Mouse (Mus musculus): ENCODE results near the gene Pik3ip1. TPM values are rescaled to one million over a fixed set of nuclear protein-coding genes. Genes with fewer than 3 reads are reported as not detected.

The Pik3ip1 gene
- polyA plus RNA-seq (2015; fragmentation: Nextera tagmentation; extraction: Ambion mirVana) = 24.2 and 25.1 TPM in 2 replicates

GRCm38 (mm10) chr11:3329891-3330451 lies at the start of gene Pik3ip1:
Gene Pik3ip1, plus strand, starts transcription at chr11:3330401.
- peak within 1 kb of the TSS; percentile 67 for H3K27ac ChIP-seq
- peak within 1 kb of the TSS; percentile 99 for H3K4me2 ChIP-seq (replicated peaks)
- peaks cover 27% of the 10 kb centered on the region for H3K4me1 ChIP-seq (replicated peaks)
- 0 out of 2 replicates have a peak, but pooled peaks cover 10% of the 10 kb centered on the region for H3K36me3 ChIP-seq
- H3K9ac ChIP-seq (replicated peaks) = peak within 1 kb of the TSS; percentile 75
- H3K27me3 ChIP-seq = 0 out of 2 replicates have a peak, but pooled peaks cover 5% of the 10 kb centered on the region
- no peak for ATAC-seq
- H3K9me3 ChIP-seq = no peaks in the 10 kb centered on the region
- peak within 1 kb of the TSS; percentile 61 for H3K4me3 ChIP-seq (replicated peaks)

- Histone ChIP-seq H3K27me3 (no peaks in the 10 kb centered on the region), H3K4me1 (replicated peaks) (peaks cover 10% of the 10 kb centered on the region), H3K9me3 (peaks cover 8% of the 10 kb centered on the region), H3K9ac (replicated peaks) (no peak overlapping the region), H3K4me3 (replicated peaks) (no peak overlapping the region), H3K27ac (no peak overlapping the region), H3K4me2 (replicated peaks) (no peak overlapping the region), H3K36me3 (no peaks in the 10 kb centered on the region)
- 89% methylated on average over 6 of the region's 6 CpGs for WGBS
- no peak for ATAC-seq
Measured at GRCm38 (mm10) chr11:3282887-3283286, 47.3 kb upstream of the Pik3ip1 start.

- peaks cover 8% of the 10 kb centered on the region for H3K9me3 ChIP-seq
- H3K27ac ChIP-seq = no peak overlapping the region
- no peak overlapping the region for H3K4me3 ChIP-seq (replicated peaks)
- H3K9ac ChIP-seq (replicated peaks) = no peak overlapping the region
- 92% methylated on average over 6 of the region's 6 CpGs for WGBS
- no peaks in the 10 kb centered on the region for H3K36me3 ChIP-seq
- H3K27me3 ChIP-seq = no peaks in the 10 kb centered on the region
- H3K4me1 ChIP-seq (replicated peaks) = peaks cover 18% of the 10 kb centered on the region
- no peak overlapping the region for H3K4me2 ChIP-seq (replicated peaks)
- ATAC-seq = no peak
Measured at GRCm38 (mm10) chr11:3283645-3284044, 46.6 kb upstream of the Pik3ip1 start.

GRCm38 (mm10) chr11:3285940-3286339 lies 44.3 kb upstream of the Pik3ip1 start:
- Histone ChIP-seq H3K27ac (no peak overlapping the region), H3K4me1 (replicated peaks) (peaks cover 18% of the 10 kb centered on the region), H3K9ac (replicated peaks) (no peak overlapping the region), H3K4me3 (replicated peaks) (no peak overlapping the region), H3K27me3 (no peaks in the 10 kb centered on the region), H3K36me3 (no peaks in the 10 kb centered on the region), H3K4me2 (replicated peaks) (no peak overlapping the region), H3K9me3 (peaks cover 4% of the 10 kb centered on the region; the same call in 1 of the 2 replicates)
- WGBS = 83% methylated on average over 3 of the region's 3 CpGs
- no peak for ATAC-seq

GRCm38 (mm10) chr11:3287131-3287530 lies 43.1 kb upstream of the Pik3ip1 start:
- peak overlapping the region; percentile 37; the same call in 1 of the 2 replicates for H3K9ac ChIP-seq (replicated peaks)
- H3K27ac ChIP-seq = peak overlapping the region; percentile 100
- ATAC-seq = no peak
- H3K9me3 ChIP-seq = no peaks in the 10 kb centered on the region
- no peak overlapping the region for H3K4me2 ChIP-seq (replicated peaks)
- H3K4me3 ChIP-seq (replicated peaks) = no peak overlapping the region
- 17% methylated on average over 6 of the region's 6 CpGs for WGBS
- H3K4me1 ChIP-seq (replicated peaks) = peaks cover 18% of the 10 kb centered on the region
- H3K27me3 ChIP-seq = no peaks in the 10 kb centered on the region
- H3K36me3 ChIP-seq = no peaks in the 10 kb centered on the region

- WGBS = 61% methylated on average over 5 of the region's 5 CpGs
- H3K9ac ChIP-seq (replicated peaks) = peak overlapping the region; percentile 97
- ATAC-seq = no peak
- H3K36me3 ChIP-seq = no peaks in the 10 kb centered on the region
- H3K4me2 ChIP-seq (replicated peaks) = peak overlapping the region; percentile 89
- no peaks in the 10 kb centered on the region for H3K9me3 ChIP-seq
- H3K27me3 ChIP-seq = no peaks in the 10 kb centered on the region
- peaks cover 19% of the 10 kb centered on the region for H3K4me1 ChIP-seq (replicated peaks)
- peak overlapping the region; percentile 89; the same call in 1 of the 2 replicates for H3K4me3 ChIP-seq (replicated peaks)
- peak overlapping the region; percentile 100 for H3K27ac ChIP-seq
Measured at GRCm38 (mm10) chr11:3287921-3288320, 42.3 kb upstream of the Pik3ip1 start.

GRCm38 (mm10) chr11:3288521-3289301 lies 41.5 kb upstream of the Pik3ip1 start, which contains the start of gene Patz1:
Gene Patz1, plus strand, starts transcription at chr11:3288874.
- peak within 1 kb of the TSS; percentile 89 for H3K4me3 ChIP-seq (replicated peaks)
- peaks cover 26% of the 10 kb centered on the region for H3K4me1 ChIP-seq (replicated peaks)
- H3K27me3 ChIP-seq = no peaks in the 10 kb centered on the region
- H3K36me3 ChIP-seq = 0 out of 2 replicates have a peak, but pooled peaks cover 3% of the 10 kb centered on the region
- ATAC-seq = peak; percentile 43; the same call in 1 of the 2 replicates
- WGBS = under 1% methylated on average over 41 of the region's 41 CpGs
- H3K9ac ChIP-seq (replicated peaks) = peak within 1 kb of the TSS; percentile 97
- peak within 1 kb of the TSS; percentile 100 for H3K27ac ChIP-seq
- H3K4me2 ChIP-seq (replicated peaks) = peak within 1 kb of the TSS; percentile 89
- no peaks in the 10 kb centered on the region for H3K9me3 ChIP-seq

GRCm38 (mm10) chr11:3289302-3289802 lies 40.8 kb upstream of the Pik3ip1 start:
- Histone ChIP-seq H3K9me3 (no peaks in the 10 kb centered on the region), H3K4me2 (replicated peaks) (peak overlapping the region; percentile 89), H3K36me3 (peaks cover 10% of the 10 kb centered on the region), H3K27ac (peak overlapping the region; percentile 100), H3K27me3 (no peaks in the 10 kb centered on the region), H3K4me3 (replicated peaks) (peak overlapping the region; percentile 89), H3K9ac (replicated peaks) (peak overlapping the region; percentile 97), H3K4me1 (replicated peaks) (peaks cover 33% of the 10 kb centered on the region)
- peak; percentile 80 for ATAC-seq
- WGBS = 0% methylated on average over 30 of the region's 40 CpGs

GRCm38 (mm10) chr11:3289803-3290639 lies 40.2 kb upstream of the Pik3ip1 start:
- ATAC-seq = peak; percentile 57

GRCm38 (mm10) chr11:3290640-3291310 lies 39.4 kb upstream of the Pik3ip1 start:
- ATAC-seq = peak; percentile 1; the same call in 1 of the 2 replicates
- WGBS = under 1% methylated on average over 50 of the region's 50 CpGs
- H3K4me1 ChIP-seq (replicated peaks) = peaks cover 47% of the 10 kb centered on the region

More at GRCm38 (mm10) chr11:3289803-3290639, 40.2 kb upstream of the Pik3ip1 start:
- peaks cover 16% of the 10 kb centered on the region for H3K36me3 ChIP-seq
- H3K4me1 ChIP-seq (replicated peaks) = peaks cover 40% of the 10 kb centered on the region
- H3K27me3 ChIP-seq = no peaks in the 10 kb centered on the region
- no peaks in the 10 kb centered on the region for H3K9me3 ChIP-seq
- H3K9ac ChIP-seq (replicated peaks) = peak overlapping the region; percentile 97
- H3K4me2 ChIP-seq (replicated peaks) = peak overlapping the region; percentile 89
- peak overlapping the region; percentile 89 for H3K4me3 ChIP-seq (replicated peaks)
- peak overlapping the region; percentile 100 for H3K27ac ChIP-seq
- under 1% methylated on average over 60 of the region's 92 CpGs for WGBS

More at GRCm38 (mm10) chr11:3290640-3291310, 39.4 kb upstream of the Pik3ip1 start:
- no peaks in the 10 kb centered on the region for H3K9me3 ChIP-seq
- H3K36me3 ChIP-seq = peaks cover 23% of the 10 kb centered on the region
- peak overlapping the region; percentile 97 for H3K9ac ChIP-seq (replicated peaks)
- peak overlapping the region; percentile 89 for H3K4me2 ChIP-seq (replicated peaks)
- H3K27me3 ChIP-seq = no peaks in the 10 kb centered on the region
- H3K27ac ChIP-seq = peak overlapping the region; percentile 100
- H3K4me3 ChIP-seq (replicated peaks) = peak overlapping the region; percentile 89

All from midbrain, embryonic 13.5 days (tissue).